Mouse (Mus musculus) intestine, postnatal 0 days (tissue): ENCODE measurements around the gene Hnrnpd. TPM values are rescaled to one million over a fixed set of nuclear protein-coding genes. Genes with fewer than 3 reads are reported as not detected.

Experiments used
- ATAC-seq: fragments of 200-750 bp; cut with Nextera tagmentation; 2 replicates; pipeline ENCODE4 v1.8.0; 2017; ENCODE audit warnings: mild to moderate bottlenecking, moderate TSS enrichment, moderate library complexity
- H3K27ac ChIP-seq: fragments of 300-500 bp; sonication (generic); 2 replicates; pipeline ENCODE4 v1.5.1; 2014; ENCODE audit warnings: mild to moderate bottlenecking, low read depth, low read length, moderate library complexity
- H3K27me3 ChIP-seq: fragments of 300-500 bp; sonication (generic); replicated peaks from 2 replicates; pipeline ENCODE4 v1.6.1; 2014; ENCODE audit warnings: low read length, mixed read lengths; ENCODE audit not compliant: control insufficient read depth, insufficient read depth
- H3K36me3 ChIP-seq: fragments of 300-500 bp; sonication (generic); 2 replicates; pipeline ENCODE4 v1.6.1; 2014; ENCODE audit warnings: mild to moderate bottlenecking, moderate library complexity; ENCODE audit not compliant: control insufficient read depth, insufficient read depth
- H3K4me1 ChIP-seq: fragments of 300-500 bp; sonication (generic); replicated peaks from 2 replicates; pipeline ENCODE4 v1.6.1; 2014; ENCODE audit warnings: antibody characterized with exemption, low read length, mixed read lengths; ENCODE audit not compliant: control insufficient read depth, insufficient read depth
- H3K4me2 ChIP-seq: fragments of 300-500 bp; sonication (generic); replicated peaks from 2 replicates; pipeline ENCODE4 v1.6.1; 2014; ENCODE audit warnings: low read depth, mild to moderate bottlenecking, moderate library complexity
- H3K4me3 ChIP-seq: fragments of 300-500 bp; sonication (generic); 2 replicates; pipeline ENCODE4 v1.5.1; 2014; ENCODE audit warnings: low read depth, low read length
- H3K9ac ChIP-seq: fragments of 300-500 bp; sonication (generic); 2 replicates; pipeline ENCODE4 v1.6.1; 2014; ENCODE audit warnings: mild to moderate bottlenecking, low read depth, low read length
- H3K9me3 ChIP-seq: fragments of 300-500 bp; sonication (generic); 2 replicates; pipeline ENCODE4 v1.6.1; 2016; ENCODE audit warnings: mixed run types; ENCODE audit not compliant: control insufficient read depth
- CTCF ChIP-seq: sonication (generic); IDR thresholded peaks from 2 replicates; pipeline ENCODE4 v1.5.1; 2016; ENCODE audit warnings: low read depth, mild to moderate bottlenecking, control low read depth, antibody characterized with exemption, moderate library complexity
- WGBS: fragments of 180-500 bp; shearing (Covaris S2); extraction: QIAGEN DNeasy Blood & Tissue Kit; methylation state at CpG from one replicate; pipeline ENCODE4 v1.1.7; 2014; 5-methylcytosine and 5-hydroxymethylcytosine counted together
- polyA plus RNA-seq: library from polyadenylated mRNA; unstranded; fragments of >200 nt; fragmentation: Nextera tagmentation; extraction: Ambion mirVana; gene quantifications from 2 replicates; pipeline ENCODE4 v1.2.1, GENCODE M21; 2015

The Hnrnpd gene
- polyA plus RNA-seq, 1 experiment from 2014 or later: 66.5 TPM

DNA sequence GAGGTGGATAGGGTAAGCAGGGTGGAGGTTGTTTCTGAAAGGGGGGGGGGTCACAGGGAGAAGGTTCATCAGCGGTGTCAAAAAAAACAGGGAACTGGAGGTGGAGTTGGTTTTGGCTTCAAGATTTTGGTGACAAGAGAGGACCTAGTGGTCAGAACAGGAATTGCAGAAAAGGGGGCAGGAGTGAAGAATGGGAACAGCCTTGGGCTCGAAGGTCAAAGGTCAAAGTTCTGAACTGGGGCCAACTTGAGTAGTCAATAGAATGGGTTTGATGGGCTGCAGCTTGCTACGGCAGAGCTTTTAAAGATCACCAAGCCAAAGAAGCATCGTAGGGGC is 28.3 kb upstream of the Hnrnpd start:
- TF ChIP-seq CTCF: peak; percentile 51; the same call in 1 of the 2 replicates
- Histone ChIP-seq H3K9ac (no peak overlapping the region), H3K4me2 (no peak overlapping the region), H3K27ac (no peak overlapping the region), H3K36me3 (no peaks in the 10 kb centered on the region), H3K9me3 (no peaks in the 10 kb centered on the region), H3K27me3 (no peaks in the 10 kb centered on the region), H3K4me1 (peaks cover 7% of the 10 kb centered on the region), H3K4me3 (no peak overlapping the region)
- no peak for ATAC-seq
- WGBS: 76% methylated on average over 4 of the region's 4 CpGs

GRCm38 (mm10) chr5:100006324-100007039 is 27.7 kb upstream of the Hnrnpd start:
- Histone ChIP-seq H3K4me1 (peaks cover 7% of the 10 kb centered on the region), H3K36me3 (no peaks in the 10 kb centered on the region), H3K4me2 (peak overlapping the region; percentile 43; the same call in 1 of the 2 replicates), H3K9me3 (no peaks in the 10 kb centered on the region), H3K27ac (peak overlapping the region; percentile 80), H3K4me3 (no peak overlapping the region), H3K9ac (no peak overlapping the region), H3K27me3 (no peaks in the 10 kb centered on the region)
- 47% methylated on average over 4 of the region's 4 CpGs for WGBS
- TF ChIP-seq CTCF: no peak
- ATAC-seq: peak; percentile 88

- peak; percentile 7 for ATAC-seq
- no peak overlapping the region for H3K4me3 ChIP-seq
- 36% methylated on average over 6 of the region's 6 CpGs for WGBS
- no peak for TF ChIP-seq CTCF
- peak overlapping the region; percentile 80 for H3K27ac ChIP-seq
- H3K4me1 ChIP-seq: peaks cover 7% of the 10 kb centered on the region
- no peaks in the 10 kb centered on the region for H3K9me3 ChIP-seq
- no peaks in the 10 kb centered on the region for H3K27me3 ChIP-seq
- H3K9ac ChIP-seq: no peak overlapping the region
- peak overlapping the region; percentile 43 for H3K4me2 ChIP-seq
- H3K36me3 ChIP-seq: no peaks in the 10 kb centered on the region
These were observed 27.2 kb upstream of the Hnrnpd start for GRCm38 (mm10) chr5:100005896-100006295.

GRCm38 (mm10) chr5:100005431-100005830 is 26.7 kb upstream of the Hnrnpd start:
- 29% methylated on average over 3 of the region's 3 CpGs for WGBS
- peak; percentile 61 for ATAC-seq
- Histone ChIP-seq H3K27me3 (no peaks in the 10 kb centered on the region), H3K36me3 (no peaks in the 10 kb centered on the region), H3K9me3 (no peaks in the 10 kb centered on the region), H3K4me3 (no peak overlapping the region), H3K9ac (no peak overlapping the region), H3K27ac (peak overlapping the region; percentile 80), H3K4me2 (peak overlapping the region; percentile 43), H3K4me1 (peaks cover 7% of the 10 kb centered on the region)
- TF ChIP-seq CTCF: no peak

DNA sequence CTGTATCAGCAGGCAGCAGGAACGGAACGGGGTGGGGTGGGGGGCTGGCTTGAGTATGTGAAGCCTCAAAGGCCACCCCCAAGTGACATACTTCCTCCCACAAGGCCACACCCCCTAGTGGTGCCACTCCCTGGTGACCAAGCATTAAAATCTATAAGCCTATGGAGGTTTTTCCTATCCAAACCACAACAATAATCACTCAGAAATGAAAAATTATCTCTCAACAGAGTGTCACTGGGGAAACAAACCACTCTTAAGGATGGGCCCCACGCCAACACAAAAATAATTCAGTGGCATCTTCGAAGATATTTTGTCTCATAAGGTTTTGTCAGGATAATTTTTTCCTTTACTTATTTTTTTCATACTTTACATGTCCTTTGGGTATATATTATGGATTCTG is 25.2 kb upstream of the Hnrnpd start:
- Histone ChIP-seq H3K4me1 (peaks cover 7% of the 10 kb centered on the region), H3K9me3 (no peaks in the 10 kb centered on the region), H3K27me3 (no peaks in the 10 kb centered on the region), H3K36me3 (no peaks in the 10 kb centered on the region), H3K4me2 (no peak overlapping the region), H3K27ac (no peak overlapping the region), H3K9ac (no peak overlapping the region), H3K4me3 (no peak overlapping the region)
- ATAC-seq: no peak
- TF ChIP-seq CTCF: no peak
- 83% methylated on average over 4 of the region's 4 CpGs for WGBS

DNA sequence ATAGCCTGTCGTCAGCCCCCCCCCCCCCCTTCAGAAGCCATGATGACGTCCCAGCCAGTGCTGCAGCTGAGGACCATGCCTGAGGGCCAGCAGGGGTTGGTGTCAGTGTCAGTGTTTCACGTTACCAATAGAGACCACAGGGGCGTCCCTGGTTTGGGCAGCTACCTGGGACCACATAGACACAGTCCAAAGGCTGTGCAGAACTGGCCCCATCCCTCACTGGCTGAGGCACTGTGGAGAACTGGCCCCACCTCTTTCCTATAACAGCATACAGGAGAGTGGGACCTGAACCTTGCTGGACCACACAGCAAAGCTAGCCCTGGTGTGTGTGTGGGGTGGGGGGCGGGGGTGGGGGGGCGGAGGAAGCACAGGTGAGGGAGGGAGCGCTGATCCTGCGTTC is 21.8 kb upstream of the Hnrnpd start:
- Histone ChIP-seq H3K9me3 (no peaks in the 10 kb centered on the region), H3K27ac (no peak overlapping the region), H3K36me3 (no peaks in the 10 kb centered on the region), H3K4me2 (no peak overlapping the region), H3K27me3 (no peaks in the 10 kb centered on the region), H3K4me1 (no peaks in the 10 kb centered on the region; the same call in 1 of the 2 replicates), H3K9ac (no peak overlapping the region), H3K4me3 (no peak overlapping the region)
- ATAC-seq: no peak
- no peak for TF ChIP-seq CTCF
- WGBS: 48% methylated on average over 8 of the region's 8 CpGs
